Mouse (Mus musculus) intestine, embryonic 14.5 days (tissue): ENCODE results near the gene Tcf12. TPM values are rescaled to one million over a fixed set of nuclear protein-coding genes. Genes with fewer than 3 reads are reported as not detected.

Experiments
- ATAC-seq: fragments of 200-750 bp; cut with Nextera tagmentation; replicated peaks from 2 replicates; pipeline ENCODE4 v1.8.0; 2017; ENCODE audit warnings: low read depth, moderate number of reproducible peaks, moderate TSS enrichment, moderate library complexity; ENCODE audit not compliant: low FRiP score, low TSS enrichment
- DNase-seq: peaks from one replicate; pipeline ENCODE4 v3.0.0-alpha.2; 2018; ENCODE audit warnings: low spot score
- H3K27ac ChIP-seq: fragments of 300-500 bp; sonication (generic); 2 replicates; pipeline ENCODE4 v1.5.1; 2014; ENCODE audit warnings: low read depth, mild to moderate bottlenecking, control low read depth
- H3K27me3 ChIP-seq: fragments of 300-500 bp; sonication (generic); replicated peaks from 2 replicates; pipeline ENCODE4 v1.6.1; 2014; ENCODE audit warnings: low read length, control low read depth; ENCODE audit not compliant: control insufficient read depth, insufficient read depth
- H3K36me3 ChIP-seq: fragments of 300-500 bp; sonication (generic); 2 replicates; pipeline ENCODE4 v1.6.1; 2014; ENCODE audit warnings: low read length, control low read depth; ENCODE audit not compliant: control insufficient read depth, insufficient read depth
- H3K4me1 ChIP-seq: fragments of 300-500 bp; sonication (generic); replicated peaks from 2 replicates; pipeline ENCODE4 v1.6.1; 2014; ENCODE audit warnings: low read length, control low read depth, mixed read lengths; ENCODE audit not compliant: control insufficient read depth, insufficient read depth
- H3K4me2 ChIP-seq: fragments of 300-500 bp; sonication (generic); 2 replicates; pipeline ENCODE4 v1.6.1; 2014; ENCODE audit warnings: low read length
- H3K4me3 ChIP-seq: fragments of 300-500 bp; sonication (generic); 2 replicates; pipeline ENCODE4 v1.5.1; 2014; ENCODE audit warnings: low read depth, low read length, control low read depth, mixed read lengths
- H3K9ac ChIP-seq: fragments of 300-500 bp; sonication (generic); 2 replicates; pipeline ENCODE4 v1.6.1; 2014; ENCODE audit warnings: mild to moderate bottlenecking, low read length
- H3K9me3 ChIP-seq: fragments of 300-500 bp; sonication (generic); 2 replicates; pipeline ENCODE4 v1.6.1; 2016; ENCODE audit warnings: low read length, control low read depth; ENCODE audit not compliant: control insufficient read depth
- WGBS: fragments of 180-500 bp; shearing (Covaris S2); extraction: QIAGEN DNeasy Blood & Tissue Kit; methylation state at CpG from one replicate; pipeline ENCODE4 v1.1.7; 2014; 5-methylcytosine and 5-hydroxymethylcytosine counted together
- polyA plus RNA-seq: library from polyadenylated mRNA; unstranded; fragments of >200 nt; fragmentation: Nextera tagmentation; extraction: Ambion mirVana; gene quantifications from 2 replicates; pipeline ENCODE4 v1.2.1, GENCODE M21; 2014

The Tcf12 gene
- polyA plus RNA-seq, 1 experiment from 2014 or later: 57.5 TPM

DNA sequence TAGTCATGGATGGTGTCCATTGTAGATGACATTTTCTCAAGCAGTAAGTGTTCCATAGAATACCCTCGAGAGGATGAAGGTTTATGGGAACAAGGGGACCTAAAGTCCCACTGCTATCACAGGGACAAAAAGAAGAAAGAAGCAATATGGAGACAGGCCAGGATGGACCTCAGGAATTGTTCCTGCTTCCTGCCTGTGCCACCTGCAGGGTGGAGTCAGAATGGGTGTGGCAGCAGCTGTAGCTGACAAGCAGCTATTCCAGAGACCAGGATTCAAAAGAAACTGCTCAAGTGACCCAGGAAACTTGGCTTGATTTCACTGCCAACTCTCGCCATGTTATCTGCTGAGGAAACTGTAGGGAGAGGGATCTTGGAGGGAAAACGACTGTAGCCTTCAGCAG is 298.1 kb downstream of the Tcf12 start:
- no peaks in the 10 kb centered on the region for H3K4me1 ChIP-seq
- H3K9me3 ChIP-seq: no peaks in the 10 kb centered on the region

DNA sequence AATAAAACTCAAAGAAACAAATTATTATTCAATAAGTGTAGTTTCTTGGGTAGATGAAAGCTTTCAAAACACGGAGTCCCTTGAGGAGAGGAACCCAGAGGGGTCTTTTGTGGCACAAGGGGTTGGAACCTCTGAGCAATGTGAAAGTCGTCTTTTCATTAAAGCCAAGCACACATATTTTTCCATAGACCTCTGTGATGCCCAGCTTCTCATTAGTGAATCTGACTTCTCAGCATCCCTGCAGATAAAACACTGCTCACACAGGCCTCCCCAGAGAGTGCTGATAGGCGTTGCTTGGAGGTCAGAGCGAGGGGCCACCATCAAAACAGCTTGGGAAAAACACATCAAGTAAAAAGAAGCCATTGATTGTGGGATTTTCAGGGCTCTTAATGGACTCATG is 298.8 kb downstream of the Tcf12 start:
- Histone ChIP-seq H3K27me3 (no peaks in the 10 kb centered on the region), H3K36me3 (no peaks in the 10 kb centered on the region), H3K4me3 (no peak overlapping the region), H3K4me1 (no peaks in the 10 kb centered on the region), H3K9ac (no peak overlapping the region), H3K4me2 (no peak overlapping the region), H3K27ac (no peak overlapping the region), H3K9me3 (no peaks in the 10 kb centered on the region)
- DNase-seq (no peak), ATAC-seq (no peak)
- WGBS: 75% methylated on average over 4 of the region's 4 CpGs

More for the DNA sequence above, 298.1 kb downstream of the Tcf12 start:
- Histone ChIP-seq H3K9ac (no peak overlapping the region), H3K4me3 (no peak overlapping the region), H3K27ac (no peak overlapping the region), H3K27me3 (no peaks in the 10 kb centered on the region), H3K4me2 (no peak overlapping the region), H3K36me3 (no peaks in the 10 kb centered on the region)
- no peak for DNase-seq
- ATAC-seq: no peak
- 79% methylated on average over 3 of the region's 3 CpGs for WGBS

GRCm38 (mm10) chr9:71812402-71812801 is 299.3 kb downstream of the Tcf12 start:
- Histone ChIP-seq H3K36me3 (no peaks in the 10 kb centered on the region), H3K27me3 (no peaks in the 10 kb centered on the region), H3K9ac (no peak overlapping the region), H3K27ac (no peak overlapping the region), H3K9me3 (no peaks in the 10 kb centered on the region), H3K4me3 (no peak overlapping the region), H3K4me1 (no peaks in the 10 kb centered on the region), H3K4me2 (no peak overlapping the region)
- DNase-seq (no peak), ATAC-seq (no peak)
- 54% methylated on average over 4 of the region's 4 CpGs for WGBS

GRCm38 (mm10) chr9:71811404-71811803 is 300.3 kb downstream of the Tcf12 start:
- ATAC-seq: no peak
- Histone ChIP-seq H3K4me3 (no peak overlapping the region), H3K9me3 (no peaks in the 10 kb centered on the region), H3K36me3 (no peaks in the 10 kb centered on the region), H3K4me1 (no peaks in the 10 kb centered on the region), H3K9ac (no peak overlapping the region), H3K27ac (no peak overlapping the region), H3K4me2 (no peak overlapping the region), H3K27me3 (no peaks in the 10 kb centered on the region)
- DNase-seq: no peak
- WGBS: 78% methylated on average over 5 of the region's 5 CpGs

- no peaks in the 10 kb centered on the region for H3K36me3 ChIP-seq
Measured at GRCm38 (mm10) chr9:71810723-71811122, 300.9 kb downstream of the Tcf12 start.

GRCm38 (mm10) chr9:71808640-71809254 is 302.9 kb downstream of the Tcf12 start:
- H3K36me3 ChIP-seq: no peaks in the 10 kb centered on the region
- ATAC-seq: no peak
- H3K9me3 ChIP-seq: no peaks in the 10 kb centered on the region
- WGBS: 42% methylated on average over 11 of the region's 11 CpGs
- H3K27ac ChIP-seq: no peak overlapping the region
- no peak overlapping the region for H3K4me3 ChIP-seq
- peaks cover 2% of the 10 kb centered on the region; the same call in 1 of the 2 replicates for H3K4me1 ChIP-seq
- no peak overlapping the region for H3K9ac ChIP-seq
- peak overlapping the region; percentile 35 for H3K4me2 ChIP-seq
- DNase-seq: peak; percentile 53
- H3K27me3 ChIP-seq: no peaks in the 10 kb centered on the region

More at GRCm38 (mm10) chr9:71810723-71811122, 300.9 kb downstream of the Tcf12 start:
- Histone ChIP-seq H3K4me3 (no peak overlapping the region), H3K9ac (no peak overlapping the region), H3K27ac (no peak overlapping the region), H3K4me1 (no peaks in the 10 kb centered on the region), H3K4me2 (no peak overlapping the region), H3K9me3 (no peaks in the 10 kb centered on the region), H3K27me3 (no peaks in the 10 kb centered on the region)
- ATAC-seq (no peak), DNase-seq (no peak)
- 93% methylated on average over 2 of the region's 2 CpGs for WGBS

GRCm38 (mm10) chr9:71807801-71808200 is 303.9 kb downstream of the Tcf12 start:
- Histone ChIP-seq H3K36me3 (no peaks in the 10 kb centered on the region), H3K27me3 (no peaks in the 10 kb centered on the region), H3K4me1 (peaks cover 7% of the 10 kb centered on the region; the same call in 1 of the 2 replicates), H3K27ac (no peak overlapping the region), H3K9ac (no peak overlapping the region), H3K4me2 (no peak overlapping the region), H3K9me3 (no peaks in the 10 kb centered on the region), H3K4me3 (no peak overlapping the region)
- WGBS: 31% methylated on average over 4 of the region's 4 CpGs
- DNase-seq: no peak
- no peak for ATAC-seq

DNA sequence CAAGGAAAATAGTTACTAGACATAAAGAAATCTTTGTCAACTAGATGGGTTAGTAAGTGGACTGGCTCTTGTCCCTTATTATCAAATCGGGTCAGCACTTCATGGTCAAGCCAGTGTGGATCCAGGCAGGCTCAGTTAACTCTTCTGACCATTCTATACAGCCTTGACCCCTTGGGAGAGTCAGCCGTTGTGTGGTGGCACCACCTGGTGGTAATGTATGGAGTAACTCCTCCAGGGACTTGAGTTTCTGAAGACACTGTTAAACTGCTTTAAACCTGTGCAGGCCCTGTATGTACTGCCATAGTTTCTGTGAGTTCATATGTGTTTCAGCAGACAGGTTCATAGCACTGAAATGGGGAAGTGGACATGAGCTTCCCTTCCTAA is 305.3 kb downstream of the Tcf12 start:
- Histone ChIP-seq H3K4me3 (no peak overlapping the region), H3K4me1 (peaks cover 7% of the 10 kb centered on the region; the same call in 1 of the 2 replicates), H3K27ac (no peak overlapping the region), H3K9me3 (no peaks in the 10 kb centered on the region), H3K27me3 (no peaks in the 10 kb centered on the region), H3K9ac (no peak overlapping the region), H3K4me2 (no peak overlapping the region), H3K36me3 (no peaks in the 10 kb centered on the region)
- ATAC-seq (0 out of 2 replicates have a peak, but pooled peaks have one; percentile 29), DNase-seq (peak; percentile 85)
- whole genome bisulfite sequencing: 5% methylated on average over 2 of the region's 2 CpGs
